Mouse (Mus musculus) embryonic facial prominence, embryonic 13.5 days (tissue): ENCODE data around the gene Rragc. TPM values are rescaled to one million over a fixed set of nuclear protein-coding genes. Genes with fewer than 3 reads are reported as not detected.
"Not testable (repeated sequence)": the region's sequence is repeated elsewhere in the genome, so short reads cannot be mapped to it uniquely, and the experiment has no call there.

Source experiments
- ATAC-seq: fragments of 200-750 bp; cut with Nextera tagmentation; 2 replicates; pipeline ENCODE4 v1.8.0; 2017; ENCODE audit warnings: low read depth; ENCODE audit not compliant: insufficient number of reproducible peaks, insufficient read depth, low FRiP score, low TSS enrichment
- H3K27ac ChIP-seq: fragments of 300-500 bp; sonication (generic); 2 replicates; pipeline ENCODE4 v1.5.1; 2015; ENCODE audit warnings: moderate library complexity, mild to moderate bottlenecking, inconsistent platforms
- H3K27me3 ChIP-seq: fragments of 300-500 bp; sonication (generic); 2 replicates; pipeline ENCODE4 v1.6.1; 2015; ENCODE audit warnings: mild to moderate bottlenecking, inconsistent platforms
- H3K36me3 ChIP-seq: fragments of 300-500 bp; sonication (generic); 2 replicates; pipeline ENCODE4 v1.6.1; 2015; ENCODE audit warnings: mild to moderate bottlenecking, inconsistent platforms
- H3K4me1 ChIP-seq: fragments of 300-500 bp; sonication (generic); 2 replicates; pipeline ENCODE4 v1.6.1; 2015; ENCODE audit warnings: inconsistent platforms
- H3K4me2 ChIP-seq: fragments of 300-500 bp; sonication (generic); 2 replicates; pipeline ENCODE4 v1.6.1; 2015; ENCODE audit warnings: moderate library complexity, mild to moderate bottlenecking, inconsistent platforms
- H3K4me3 ChIP-seq: fragments of 300-500 bp; sonication (generic); 2 replicates; pipeline ENCODE4 v1.5.1; 2015; ENCODE audit warnings: mild to moderate bottlenecking, inconsistent platforms
- H3K9ac ChIP-seq: fragments of 300-500 bp; sonication (generic); 2 replicates; pipeline ENCODE4 v1.6.1; 2015; ENCODE audit warnings: mild to moderate bottlenecking, inconsistent platforms
- H3K9me3 ChIP-seq: fragments of 300-500 bp; sonication (generic); 2 replicates; pipeline ENCODE4 v1.6.1; 2016; ENCODE audit warnings: inconsistent platforms
- WGBS: fragments of 180-500 bp; shearing (Covaris S2); methylation state at CpG from one replicate; pipeline ENCODE4 v1.1.7; 2015; ENCODE audit warnings: mixed read lengths; 5-methylcytosine and 5-hydroxymethylcytosine counted together
- polyA plus RNA-seq: library from polyadenylated mRNA; unstranded; fragments of >200 nt; fragmentation: Nextera tagmentation; extraction: Ambion mirVana; gene quantifications from 2 replicates; pipeline ENCODE4 v1.2.1, GENCODE M21; 2015

Gene Rragc
- polyA plus RNA-seq, 1 experiment from 2014 or later, result 60.0 TPM

DNA sequence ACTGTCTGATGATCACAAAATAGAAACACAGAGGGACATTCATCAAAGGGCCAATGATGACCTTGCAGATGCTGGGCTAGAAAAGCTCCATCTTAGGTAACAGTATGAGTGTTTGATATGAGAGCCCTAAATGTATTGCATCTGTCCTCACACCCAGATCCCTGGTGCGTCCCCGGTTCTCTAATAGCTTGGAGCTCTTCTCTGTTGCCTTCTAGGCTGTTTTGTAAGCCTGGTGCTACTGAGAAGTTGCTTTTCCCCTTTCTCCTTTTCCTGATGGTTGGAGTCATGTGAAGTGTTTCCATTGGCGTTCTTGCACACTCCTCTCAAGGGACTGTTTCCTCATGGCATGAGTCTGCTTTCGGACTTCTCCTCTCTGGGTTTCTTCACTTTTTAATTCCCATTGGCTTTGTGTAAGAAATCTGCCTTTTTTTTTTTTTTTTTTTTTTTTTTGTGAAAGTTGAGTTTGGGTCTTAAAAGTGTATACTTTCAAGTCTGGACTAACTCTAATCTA lies 3.9 kb downstream of the Rragc start:
- Histone ChIP-seq H3K27ac (no peak overlapping the region), H3K9me3 (no peaks in the 10 kb centered on the region), H3K36me3 (peaks cover 51% of the 10 kb centered on the region), H3K4me3 (no peak overlapping the region), H3K4me2 (no peak overlapping the region), H3K4me1 (peaks cover 13% of the 10 kb centered on the region), H3K27me3 (no peaks in the 10 kb centered on the region), H3K9ac (no peak overlapping the region)
- ATAC-seq, result no peak
- WGBS, result 89% methylated on average over 4 of the region's 4 CpGs

DNA sequence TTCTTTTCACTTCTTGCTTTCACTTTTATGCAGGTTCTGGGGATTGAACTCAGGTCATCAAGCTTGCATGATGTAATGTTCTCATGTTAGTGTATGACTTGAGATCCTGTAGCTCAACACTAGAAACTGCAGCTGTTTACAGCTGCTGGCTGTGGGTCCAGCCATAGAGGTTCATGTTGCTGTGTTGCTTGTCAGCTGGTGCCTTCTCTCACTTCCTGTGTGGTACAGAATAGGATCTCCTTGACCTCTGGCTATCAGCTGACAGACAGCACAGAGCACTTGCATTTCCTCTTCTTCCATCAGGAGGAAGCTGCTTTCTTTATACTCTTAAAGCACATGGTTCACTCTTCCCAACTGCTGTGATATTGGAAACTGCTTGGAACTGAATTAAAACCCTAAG lies 10.7 kb downstream of the Rragc start:
- Histone ChIP-seq H3K36me3 (peaks cover 83% of the 10 kb centered on the region), H3K9ac (no peak overlapping the region), H3K9me3 (no peaks in the 10 kb centered on the region), H3K4me3 (no peak overlapping the region), H3K4me2 (no peak overlapping the region), H3K27ac (no peak overlapping the region), H3K27me3 (no peaks in the 10 kb centered on the region), H3K4me1 (no peaks in the 10 kb centered on the region)
- no peak for ATAC-seq

DNA sequence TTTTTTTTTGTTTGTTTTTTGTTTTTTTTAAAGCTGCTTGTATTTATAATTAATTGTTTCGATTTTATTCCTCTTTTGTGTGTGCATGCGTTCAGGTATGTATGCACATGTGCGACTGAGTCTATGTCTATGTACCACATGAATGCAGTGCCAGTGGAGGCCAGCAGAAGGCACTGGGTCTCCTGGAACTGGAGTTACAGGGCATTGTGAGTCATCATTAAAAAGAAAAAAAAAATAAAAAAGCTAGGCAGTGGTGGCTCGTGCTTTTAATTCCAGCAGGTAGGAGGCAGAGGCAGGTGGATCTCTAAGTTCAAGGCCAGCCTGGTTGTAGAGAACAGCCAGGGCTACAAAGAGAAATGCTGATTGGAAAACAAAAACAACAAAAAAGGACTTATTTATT lies 12.7 kb downstream of the Rragc start:
- Histone ChIP-seq H3K27ac (no peak overlapping the region), H3K4me1 (no peaks in the 10 kb centered on the region), H3K36me3 (peaks cover 82% of the 10 kb centered on the region), H3K9me3 (no peaks in the 10 kb centered on the region), H3K9ac (no peak overlapping the region), H3K4me2 (no peak overlapping the region), H3K4me3 (no peak overlapping the region), H3K27me3 (no peaks in the 10 kb centered on the region)
- ATAC-seq, result no peak
- WGBS, result 95% methylated on average over 4 of the region's 4 CpGs

DNA sequence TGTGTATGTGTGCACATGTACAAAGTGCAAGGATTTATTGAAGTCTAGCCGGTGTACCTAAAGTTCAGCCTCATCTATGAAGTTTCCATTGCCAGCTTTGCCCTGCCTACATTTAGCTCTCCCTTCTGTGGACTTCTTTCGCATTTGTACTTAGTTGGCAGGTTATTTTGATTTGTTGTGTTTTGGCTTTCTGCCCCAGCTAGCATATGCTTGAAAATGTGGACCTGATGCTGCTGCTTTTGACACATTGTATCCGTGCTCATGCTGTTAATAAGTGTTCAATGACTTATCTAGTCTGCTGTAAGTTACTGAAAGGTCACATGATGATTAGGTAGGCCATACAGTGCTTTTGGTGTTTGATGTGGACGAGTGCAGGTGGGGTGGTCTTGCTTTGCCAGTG lies 17.1 kb downstream of the Rragc start:
- H3K27me3 ChIP-seq, result no peaks in the 10 kb centered on the region
- no peak overlapping the region for H3K9ac ChIP-seq
- H3K4me2 ChIP-seq, result no peak overlapping the region
- peaks cover 71% of the 10 kb centered on the region for H3K36me3 ChIP-seq
- H3K9me3 ChIP-seq, result no peaks in the 10 kb centered on the region
- ATAC-seq, result no peak
- no peaks in the 10 kb centered on the region for H3K4me1 ChIP-seq
- no peak overlapping the region for H3K27ac ChIP-seq
- no peak overlapping the region for H3K4me3 ChIP-seq
- 89% methylated on average over 4 of the region's 4 CpGs for WGBS

DNA sequence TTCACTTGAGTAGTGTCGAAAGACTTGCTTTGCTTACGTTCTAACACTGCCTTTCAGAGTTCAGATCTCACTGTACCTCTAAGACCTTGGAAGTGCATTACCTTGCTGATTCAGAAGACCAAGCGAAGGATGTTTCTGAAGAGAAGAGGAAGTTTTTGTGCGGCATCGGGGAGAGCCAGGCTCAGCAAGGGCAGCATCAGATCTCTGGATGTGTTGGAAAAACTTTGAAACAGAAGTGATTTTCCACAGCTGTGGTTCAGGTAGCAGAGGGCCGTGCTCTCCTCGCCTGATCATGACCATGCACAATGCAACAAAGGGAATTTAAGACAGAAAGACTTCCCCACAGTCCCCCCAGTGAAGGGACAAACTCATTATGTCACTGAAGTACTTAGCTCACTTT lies 18.8 kb downstream of the Rragc start:
- ATAC-seq, result no peak
- Histone ChIP-seq H3K36me3 (peaks cover 54% of the 10 kb centered on the region), H3K27ac (no peak overlapping the region), H3K4me3 (no peak overlapping the region), H3K9ac (no peak overlapping the region), H3K27me3 (no peaks in the 10 kb centered on the region), H3K9me3 (no peaks in the 10 kb centered on the region), H3K4me2 (no peak overlapping the region), H3K4me1 (no peaks in the 10 kb centered on the region)
- WGBS, result 91% methylated on average over 7 of the region's 7 CpGs

DNA sequence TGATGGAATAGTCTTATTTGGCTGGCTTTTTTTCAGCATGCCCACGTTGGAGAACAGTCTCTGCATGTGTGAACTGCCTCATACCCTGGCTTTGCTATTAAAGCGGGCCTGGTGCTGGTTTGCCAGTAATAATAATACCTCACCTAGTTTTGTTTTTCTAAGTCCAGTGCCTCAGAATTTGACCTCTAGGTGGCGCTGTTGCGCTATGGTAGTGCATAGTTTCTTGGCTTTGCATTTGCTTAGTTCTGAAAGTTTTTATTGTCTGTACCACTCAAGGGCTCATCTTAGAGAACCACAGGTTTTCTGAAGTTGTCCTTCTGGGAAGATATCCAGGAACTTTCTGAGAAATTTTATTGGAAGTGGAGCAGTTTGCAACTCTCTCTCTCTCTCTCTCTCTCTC lies 22.6 kb downstream of the Rragc start:
- Histone ChIP-seq H3K9ac (no peak overlapping the region), H3K4me3 (no peak overlapping the region), H3K4me1 (no peaks in the 10 kb centered on the region), H3K27ac (no peak overlapping the region), H3K4me2 (no peak overlapping the region), H3K36me3 (peaks cover 25% of the 10 kb centered on the region), H3K9me3 (no peaks in the 10 kb centered on the region), H3K27me3 (no peaks in the 10 kb centered on the region)
- ATAC-seq, result no peak
- WGBS, result 6% methylated on average over 4 of the region's 4 CpGs

DNA sequence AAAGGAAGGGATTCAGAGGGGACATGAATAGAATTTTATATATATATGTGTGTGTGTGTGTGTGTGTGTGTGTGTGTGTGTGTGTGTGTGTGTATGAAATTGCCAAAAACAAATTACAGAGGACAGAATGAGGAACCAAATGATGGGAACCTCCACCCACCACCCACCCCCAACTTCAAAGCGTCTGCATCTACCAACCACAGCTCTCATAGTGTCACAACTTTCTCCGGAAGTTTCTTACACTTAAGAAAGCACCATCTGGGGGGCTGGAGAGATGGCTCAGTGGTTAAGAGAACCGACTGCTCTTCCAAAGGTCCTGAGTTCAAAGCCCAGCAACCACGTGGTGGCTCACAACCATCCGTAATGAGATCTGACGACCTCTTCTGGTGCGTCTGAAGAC lies 23.6 kb downstream of the Rragc start:
- not testable (repeated sequence) for H3K4me1 ChIP-seq, H3K9ac ChIP-seq, ATAC-seq, H3K4me2 ChIP-seq, H3K27me3 ChIP-seq, H3K27ac ChIP-seq, H3K4me3 ChIP-seq, H3K9me3 ChIP-seq
- peaks cover 15% of the 10 kb centered on the region for H3K36me3 ChIP-seq
- 77% methylated on average over 7 of the region's 7 CpGs for WGBS

DNA sequence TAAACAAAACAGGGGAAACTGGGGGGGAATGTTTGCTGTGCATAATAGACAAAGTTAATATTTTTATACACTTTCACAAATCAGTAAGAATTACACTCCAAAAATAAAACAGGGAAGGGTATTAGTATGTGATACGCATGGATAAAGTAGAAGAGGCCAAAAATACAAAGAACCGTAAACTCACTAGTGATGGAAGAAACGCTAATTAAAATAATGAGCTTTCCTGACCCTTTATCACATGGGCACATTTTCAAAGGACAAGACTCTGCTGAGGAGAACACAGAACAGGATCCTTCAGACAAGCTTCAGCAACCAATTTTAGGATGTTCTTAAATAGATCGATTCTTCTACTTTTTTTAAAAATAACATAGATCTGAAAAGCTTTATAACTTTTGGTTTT lies 29.5 kb downstream of the Rragc start:
- no peak for ATAC-seq
- no peak overlapping the region for H3K4me3 ChIP-seq
- H3K9me3 ChIP-seq, result no peaks in the 10 kb centered on the region
- WGBS, result 87% methylated on average over 4 of the region's 4 CpGs
- peaks cover 10% of the 10 kb centered on the region for H3K27me3 ChIP-seq
- 0 out of 2 replicates have a peak, but pooled peaks cover 3% of the 10 kb centered on the region for H3K4me1 ChIP-seq
- H3K9ac ChIP-seq, result no peak overlapping the region
- no peak overlapping the region for H3K4me2 ChIP-seq
- H3K36me3 ChIP-seq, result no peaks in the 10 kb centered on the region
- H3K27ac ChIP-seq, result no peak overlapping the region

DNA sequence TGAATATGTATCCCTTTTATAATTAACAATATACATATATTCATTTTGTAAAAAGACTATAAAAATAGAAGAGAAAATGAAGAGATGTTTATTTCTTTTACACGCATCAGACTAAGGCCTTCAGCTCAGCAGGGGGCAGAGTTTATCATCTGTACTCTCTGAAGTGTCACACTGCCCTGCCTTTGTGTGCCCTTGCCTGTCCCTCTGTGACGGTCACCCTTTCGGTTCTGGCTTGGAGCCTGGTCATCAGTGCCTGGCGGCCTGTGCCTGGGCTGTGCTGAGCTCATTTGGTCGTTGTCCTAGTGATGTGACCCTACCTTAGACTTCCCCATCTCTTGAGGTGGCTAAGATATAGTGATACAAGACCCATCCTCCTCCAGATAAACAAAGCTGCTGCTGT lies 29.9 kb downstream of the Rragc start:
- Histone ChIP-seq H3K4me3 (no peak overlapping the region), H3K9me3 (no peaks in the 10 kb centered on the region), H3K27ac (no peak overlapping the region), H3K4me2 (no peak overlapping the region), H3K9ac (no peak overlapping the region), H3K27me3 (peaks cover 12% of the 10 kb centered on the region), H3K36me3 (no peaks in the 10 kb centered on the region), H3K4me1 (0 out of 2 replicates have a peak, but pooled peaks cover 3% of the 10 kb centered on the region)
- no peak for ATAC-seq
- WGBS, result 75% methylated on average over 5 of the region's 5 CpGs

DNA sequence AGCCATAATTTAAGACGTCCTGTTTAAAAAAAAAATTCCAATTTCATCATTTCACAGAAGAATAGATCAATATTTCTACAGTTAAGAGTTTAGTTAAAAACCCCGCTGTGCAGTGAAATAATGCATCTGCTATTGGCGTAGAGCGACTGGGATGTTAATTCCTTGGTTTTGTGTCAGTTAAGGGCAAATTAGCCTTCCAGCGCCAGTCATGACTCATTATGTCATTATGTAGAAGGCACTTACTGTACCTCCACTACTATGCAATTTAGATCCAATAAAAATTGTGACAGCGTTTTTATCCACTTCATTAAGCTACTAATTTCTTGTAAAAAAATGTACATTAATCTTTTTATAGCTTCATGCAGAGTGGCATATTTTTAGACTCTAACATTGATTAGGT lies 31.7 kb downstream of the Rragc start:
- no peak overlapping the region for H3K4me2 ChIP-seq
- H3K4me3 ChIP-seq, result no peak overlapping the region
- H3K9me3 ChIP-seq, result no peaks in the 10 kb centered on the region
- H3K36me3 ChIP-seq, result no peaks in the 10 kb centered on the region
- WGBS, result 74% methylated on average over 6 of the region's 6 CpGs
- no peak overlapping the region for H3K9ac ChIP-seq
- 0 out of 2 replicates have a peak, but pooled peaks cover 3% of the 10 kb centered on the region for H3K4me1 ChIP-seq
- ATAC-seq, result no peak
- no peak overlapping the region for H3K27ac ChIP-seq
- H3K27me3 ChIP-seq, result peaks cover 12% of the 10 kb centered on the region

DNA sequence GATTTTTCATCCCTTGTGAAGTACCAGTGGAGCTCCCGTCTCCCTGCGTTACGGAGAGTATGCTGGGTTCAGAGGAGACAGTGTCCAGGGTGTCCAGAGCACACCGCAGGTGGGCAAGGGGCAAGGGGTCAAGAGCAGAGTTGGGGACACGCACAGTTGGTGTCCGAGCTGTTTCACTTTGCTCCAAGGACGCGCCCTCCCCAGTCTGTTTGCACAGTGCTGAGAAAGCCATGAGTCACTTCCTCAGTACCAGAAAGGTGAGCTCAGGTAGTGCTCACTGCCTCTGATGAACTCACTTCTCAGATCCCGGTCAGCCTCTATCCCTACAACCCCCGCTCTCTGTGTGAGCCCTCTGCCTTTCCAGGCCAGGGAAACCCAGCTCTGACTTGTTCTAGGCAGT lies 32.4 kb downstream of the Rragc start:
- no peak overlapping the region for H3K27ac ChIP-seq
- H3K9me3 ChIP-seq, result no peaks in the 10 kb centered on the region
- H3K36me3 ChIP-seq, result no peaks in the 10 kb centered on the region
- H3K9ac ChIP-seq, result no peak overlapping the region
- 77% methylated on average over 10 of the region's 10 CpGs for WGBS
- H3K27me3 ChIP-seq, result peaks cover 18% of the 10 kb centered on the region
- 0 out of 2 replicates have a peak, but pooled peaks cover 3% of the 10 kb centered on the region for H3K4me1 ChIP-seq
- no peak for ATAC-seq
- no peak overlapping the region for H3K4me2 ChIP-seq
- no peak overlapping the region for H3K4me3 ChIP-seq

DNA sequence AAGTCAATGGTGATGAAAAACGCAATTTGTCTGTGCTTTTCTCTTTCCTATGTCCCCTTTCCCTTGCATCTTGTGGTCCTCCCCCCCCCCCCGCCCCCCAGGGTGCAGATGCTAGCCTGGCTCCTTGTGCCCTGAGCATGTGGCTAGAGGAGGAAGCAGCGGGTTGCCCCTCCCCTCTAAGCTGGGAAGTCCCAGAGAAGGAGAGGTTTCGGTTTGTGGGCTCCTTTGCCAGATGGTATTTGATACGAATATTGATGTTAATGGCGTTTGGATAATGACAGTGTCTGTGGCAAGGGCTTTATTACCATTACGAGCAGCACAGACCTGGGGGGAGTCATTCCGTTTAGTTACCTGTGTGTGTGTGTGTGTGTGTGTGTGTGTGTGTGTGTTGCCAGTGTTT lies 34.8 kb downstream of the Rragc start:
- H3K27me3 ChIP-seq, result peaks cover 38% of the 10 kb centered on the region

More for the DNA sequence above, 34.8 kb downstream of the Rragc start:
- H3K9ac ChIP-seq, result no peak overlapping the region
- H3K4me3 ChIP-seq, result no peak overlapping the region
- no peaks in the 10 kb centered on the region for H3K9me3 ChIP-seq
- 31% methylated on average over 8 of the region's 8 CpGs for WGBS
- H3K36me3 ChIP-seq, result no peaks in the 10 kb centered on the region
- H3K4me1 ChIP-seq, result peaks cover 11% of the 10 kb centered on the region
- no peak overlapping the region for H3K27ac ChIP-seq
- ATAC-seq, result no peak
- no peak overlapping the region for H3K4me2 ChIP-seq
